Mouse (Mus musculus) embryonic facial prominence, embryonic 11.5 days (tissue): Measurements from ENCODE around the gene Slc16a1. TPM values are rescaled to one million over a fixed set of nuclear protein-coding genes. Genes with fewer than 3 reads are reported as not detected.

ENCODE experiments used
- ATAC-seq: fragments of 200-750 bp; cut with Nextera tagmentation; replicated peaks from 2 replicates; pipeline ENCODE4 v1.8.0; 2017; ENCODE audit warnings: low read depth; ENCODE audit not compliant: insufficient number of reproducible peaks, low FRiP score, low TSS enrichment
- DNase-seq: peaks from one replicate; pipeline ENCODE4 v3.0.0-alpha.2; 2015; ENCODE audit warnings: low spot score
- H3K27ac ChIP-seq: fragments of 300-500 bp; sonication (generic); replicated peaks from 2 replicates; pipeline ENCODE4 v1.5.1; 2014; ENCODE audit warnings: mild to moderate bottlenecking, low read depth, low read length, control low read depth
- H3K27me3 ChIP-seq: fragments of 300-500 bp; sonication (generic); 2 replicates; pipeline ENCODE4 v1.6.1; 2014; ENCODE audit warnings: mild to moderate bottlenecking, low read length, moderate library complexity, mixed read lengths; ENCODE audit not compliant: control insufficient read depth, insufficient read depth
- H3K36me3 ChIP-seq: fragments of 300-500 bp; sonication (generic); replicated peaks from 2 replicates; pipeline ENCODE4 v1.6.1; 2014; ENCODE audit warnings: low read depth, mild to moderate bottlenecking, low read length, moderate library complexity, mixed read lengths; ENCODE audit not compliant: control insufficient read depth, insufficient read depth
- H3K4me1 ChIP-seq: fragments of 300-500 bp; sonication (generic); 2 replicates; pipeline ENCODE4 v1.6.1; 2014; ENCODE audit warnings: low read length, mixed read lengths; ENCODE audit not compliant: control insufficient read depth, insufficient read depth
- H3K4me2 ChIP-seq: fragments of 300-500 bp; sonication (generic); 2 replicates; pipeline ENCODE4 v1.6.1; 2014; ENCODE audit warnings: low read depth, mild to moderate bottlenecking, control low read depth, low read length, moderate library complexity
- H3K4me3 ChIP-seq: fragments of 300-500 bp; sonication (generic); 2 replicates; pipeline ENCODE4 v1.5.1; 2014; ENCODE audit warnings: low read depth, low read length, control low read depth
- H3K9ac ChIP-seq: fragments of 300-500 bp; sonication (generic); replicated peaks from 2 replicates; pipeline ENCODE4 v1.6.1; 2014; ENCODE audit warnings: mild to moderate bottlenecking, control low read depth, low read length
- H3K9me3 ChIP-seq: fragments of 300-500 bp; sonication (generic); replicated peaks from 2 replicates; pipeline ENCODE4 v1.6.1; 2016; ENCODE audit warnings: mild to moderate bottlenecking, low read length, inconsistent platforms, mixed read lengths; ENCODE audit not compliant: control insufficient read depth
- WGBS: fragments of 180-500 bp; shearing (Covaris S2); extraction: QIAGEN DNeasy Blood & Tissue Kit; methylation state at CpG from one replicate; pipeline ENCODE4 v1.1.7; 2014; 5-methylcytosine and 5-hydroxymethylcytosine counted together
- polyA plus RNA-seq: library from polyadenylated mRNA; unstranded; fragments of >200 nt; fragmentation: Nextera tagmentation; extraction: Ambion mirVana; gene quantifications from 2 replicates; pipeline ENCODE4 v1.2.1, GENCODE M21; 2014

Slc16a1 gene
- polyA plus RNA-seq, 1 experiment from 2014 or later: 46.6 TPM

DNA sequence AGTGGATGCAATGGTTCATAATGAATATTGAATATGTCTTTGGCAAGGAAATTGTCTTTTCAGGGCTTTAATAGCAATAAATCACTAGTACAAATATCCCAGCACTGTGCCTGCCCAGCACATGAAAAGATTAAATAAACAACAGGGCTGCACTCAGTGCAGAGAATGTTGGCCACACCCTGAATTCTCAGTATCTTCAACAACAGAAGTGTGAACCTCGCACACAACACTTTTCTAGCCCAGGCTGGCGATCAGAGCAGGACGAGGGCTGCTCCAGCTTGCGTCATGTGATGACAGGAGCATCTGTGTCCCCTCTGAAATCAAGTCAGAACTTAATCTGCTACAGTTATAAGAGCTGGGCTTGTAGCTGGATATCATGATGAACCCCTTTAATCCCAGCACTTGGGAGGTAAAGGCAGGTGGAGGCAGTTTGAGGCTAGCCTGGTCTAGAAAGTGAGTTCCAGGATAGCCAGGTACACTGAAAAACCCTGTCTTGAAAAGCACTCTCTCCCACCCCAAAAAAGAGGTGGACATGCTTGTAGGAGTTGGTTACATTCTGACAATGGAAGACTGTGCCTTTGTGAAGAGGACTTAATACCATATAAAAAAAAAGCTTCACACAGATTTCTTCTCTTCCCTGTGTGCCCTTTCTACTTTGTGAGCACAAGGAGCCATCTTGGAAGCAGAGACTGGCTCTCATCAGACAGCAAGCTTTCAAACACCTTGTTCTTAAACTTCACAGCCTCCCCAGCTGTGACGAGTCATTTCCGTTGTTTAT lies 27.8 kb upstream of the Slc16a1 start:
- Histone ChIP-seq H3K4me2 (no peak overlapping the region), H3K9ac (no peak overlapping the region), H3K9me3 (no peaks in the 10 kb centered on the region), H3K4me1 (no peaks in the 10 kb centered on the region), H3K4me3 (no peak overlapping the region), H3K27ac (no peak overlapping the region), H3K27me3 (no peaks in the 10 kb centered on the region), H3K36me3 (no peaks in the 10 kb centered on the region)
- ATAC-seq: no peak
- 88% methylated on average over 6 of the region's 6 CpGs for WGBS
- no peak for DNase-seq

- Histone ChIP-seq H3K4me1 (no peaks in the 10 kb centered on the region), H3K27ac (no peak overlapping the region), H3K9me3 (no peaks in the 10 kb centered on the region), H3K4me2 (no peak overlapping the region), H3K4me3 (no peak overlapping the region), H3K36me3 (no peaks in the 10 kb centered on the region), H3K27me3 (no peaks in the 10 kb centered on the region), H3K9ac (no peak overlapping the region)
- no peak for ATAC-seq
- 91% methylated on average over 3 of the region's 3 CpGs for WGBS
- no peak for DNase-seq
Observed at GRCm38 (mm10) chr3:104611951-104612350, 26.5 kb upstream of the Slc16a1 start.

GRCm38 (mm10) chr3:104613102-104613501 lies 25.4 kb upstream of the Slc16a1 start:
- no peak for ATAC-seq
- Histone ChIP-seq H3K36me3 (no peaks in the 10 kb centered on the region), H3K4me2 (no peak overlapping the region), H3K9ac (no peak overlapping the region), H3K9me3 (no peaks in the 10 kb centered on the region), H3K4me1 (no peaks in the 10 kb centered on the region), H3K4me3 (no peak overlapping the region), H3K27ac (no peak overlapping the region), H3K27me3 (no peaks in the 10 kb centered on the region)
- no peak for DNase-seq
- WGBS: 66% methylated on average over 5 of the region's 5 CpGs

- Histone ChIP-seq H3K4me3 (no peak overlapping the region), H3K27ac (no peak overlapping the region), H3K27me3 (no peaks in the 10 kb centered on the region), H3K9ac (no peak overlapping the region), H3K4me1 (no peaks in the 10 kb centered on the region), H3K9me3 (no peaks in the 10 kb centered on the region), H3K4me2 (no peak overlapping the region), H3K36me3 (no peaks in the 10 kb centered on the region)
- WGBS: 71% methylated on average over 1 of the region's 1 CpGs
- ATAC-seq (no peak), DNase-seq (no peak)
Observed at GRCm38 (mm10) chr3:104614081-104614480, 24.4 kb upstream of the Slc16a1 start.

- no peak for DNase-seq
- 82% methylated on average over 2 of the region's 2 CpGs for WGBS
Observed at GRCm38 (mm10) chr3:104615216-104615615, 23.3 kb upstream of the Slc16a1 start.

GRCm38 (mm10) chr3:104616155-104616554 lies 22.3 kb upstream of the Slc16a1 start:
- 54% methylated on average over 8 of the region's 8 CpGs for WGBS
- H3K36me3 ChIP-seq: no peaks in the 10 kb centered on the region
- H3K27me3 ChIP-seq: no peaks in the 10 kb centered on the region

More at GRCm38 (mm10) chr3:104615216-104615615, 23.3 kb upstream of the Slc16a1 start:
- ATAC-seq: no peak
- Histone ChIP-seq H3K4me1 (no peaks in the 10 kb centered on the region), H3K27me3 (no peaks in the 10 kb centered on the region), H3K9me3 (no peaks in the 10 kb centered on the region), H3K4me3 (no peak overlapping the region), H3K36me3 (no peaks in the 10 kb centered on the region), H3K9ac (no peak overlapping the region), H3K4me2 (no peak overlapping the region), H3K27ac (no peak overlapping the region)

DNA sequence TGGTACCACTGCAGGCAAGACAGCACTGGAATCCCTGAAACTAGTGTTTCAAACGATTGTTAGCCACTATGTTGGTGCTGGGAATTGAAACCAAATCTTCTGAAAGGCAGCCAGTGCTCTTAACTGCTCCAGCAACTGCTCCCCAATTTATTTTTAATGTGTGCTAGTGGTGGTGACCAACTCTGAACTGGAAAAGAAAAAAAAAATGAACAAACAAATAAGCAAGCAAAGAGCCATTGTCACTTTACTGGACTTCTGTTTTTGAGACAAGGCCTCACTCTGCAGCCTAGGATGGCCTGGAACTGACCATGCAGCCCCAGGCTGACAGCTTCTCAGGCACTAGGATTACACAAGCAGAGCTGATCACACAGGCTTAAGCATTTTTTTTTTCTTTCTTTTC lies 16.6 kb upstream of the Slc16a1 start:
- no peak overlapping the region for H3K9ac ChIP-seq
- H3K36me3 ChIP-seq: no peaks in the 10 kb centered on the region
- H3K4me3 ChIP-seq: no peak overlapping the region
- no peaks in the 10 kb centered on the region for H3K9me3 ChIP-seq
- no peaks in the 10 kb centered on the region for H3K4me1 ChIP-seq
- H3K27me3 ChIP-seq: no peaks in the 10 kb centered on the region
- ATAC-seq (no peak), DNase-seq (no peak)
- no peak overlapping the region for H3K4me2 ChIP-seq
- no peak overlapping the region for H3K27ac ChIP-seq
- 45% methylated on average over 1 of the region's 1 CpGs for WGBS

More at GRCm38 (mm10) chr3:104616155-104616554, 22.3 kb upstream of the Slc16a1 start:
- Histone ChIP-seq H3K9ac (no peak overlapping the region), H3K4me2 (no peak overlapping the region), H3K4me3 (no peak overlapping the region), H3K9me3 (no peaks in the 10 kb centered on the region), H3K4me1 (no peaks in the 10 kb centered on the region), H3K27ac (no peak overlapping the region)
- peak; percentile 6 for DNase-seq
- ATAC-seq: no peak

- Histone ChIP-seq H3K4me1 (no peaks in the 10 kb centered on the region), H3K9ac (no peak overlapping the region), H3K9me3 (no peaks in the 10 kb centered on the region), H3K4me2 (no peak overlapping the region), H3K27me3 (no peaks in the 10 kb centered on the region), H3K27ac (no peak overlapping the region), H3K4me3 (no peak overlapping the region), H3K36me3 (no peaks in the 10 kb centered on the region)
- WGBS: 49% methylated on average over 2 of the region's 2 CpGs
- ATAC-seq: 0 out of 2 replicates have a peak, but pooled peaks have one; percentile 39
- no peak for DNase-seq
Observed at GRCm38 (mm10) chr3:104629810-104630209, 8.7 kb upstream of the Slc16a1 start.
